Mouse (Mus musculus) embryonic fibroblast, embryonic 13.5 days (primary cell): ENCODE results near the gene Cux1. TPM values are rescaled to one million over a fixed set of nuclear protein-coding genes. Genes with fewer than 3 reads are reported as not detected.

Source experiments
- H3K27ac ChIP-seq: 2 replicates; pipeline ENCODE4 v1.5.1; 2012; ENCODE audit warnings: low read length, control low read depth, inconsistent platforms; ENCODE audit not compliant: insufficient read depth
- H3K4me1 ChIP-seq: 2 replicates; pipeline ENCODE4 v1.6.1; 2011; ENCODE audit warnings: low read length; ENCODE audit not compliant: control insufficient read depth, insufficient read depth
- H3K4me3 ChIP-seq: 2 replicates; pipeline ENCODE4 v1.5.1; 2011; ENCODE audit warnings: mild to moderate bottlenecking, control low read depth, low read length; ENCODE audit not compliant: insufficient read depth
- CTCF ChIP-seq: IDR thresholded peaks from 2 replicates; pipeline ENCODE4 v1.5.1; 2011; ENCODE audit warnings: mild to moderate bottlenecking, control low read depth, low read length, moderate library complexity, borderline replicate concordance; ENCODE audit not compliant: insufficient read depth
- POLR2A ChIP-seq: IDR thresholded peaks from 2 replicates; pipeline ENCODE4 v1.6.1; 2011; ENCODE audit warnings: low read depth, mild to moderate bottlenecking, control low read depth, low read length, moderate library complexity
- polyA plus RNA-seq: library from polyadenylated mRNA; stranded (reverse); fragments of >200 nt; gene quantifications from 2 replicates; pipeline ENCODE4 v1.2.4, GENCODE M21; 2011; ENCODE audit warnings: low read depth; ENCODE audit not compliant: missing spikeins, insufficient read length

Gene Cux1
- polyA plus RNA-seq, 1 experiment = 48.4 TPM

GRCm38 (mm10) chr5:136556328-136557262 lies 10.7 kb downstream of the Cux1 start:
- Histone ChIP-seq H3K4me3 (no peak overlapping the region), H3K27ac (no peak overlapping the region), H3K4me1 (peaks cover 35% of the 10 kb centered on the region)
- no peak for TF ChIP-seq POLR2A
- TF ChIP-seq CTCF = no peak

GRCm38 (mm10) chr5:136555703-136556102 lies 11.6 kb downstream of the Cux1 start:
- peaks cover 39% of the 10 kb centered on the region for H3K4me1 ChIP-seq
- H3K4me3 ChIP-seq = no peak overlapping the region
- H3K27ac ChIP-seq = no peak overlapping the region
- no peak for TF ChIP-seq CTCF
- TF ChIP-seq POLR2A = no peak

- no peak overlapping the region for H3K27ac ChIP-seq
- no peak overlapping the region for H3K4me3 ChIP-seq
- peaks cover 35% of the 10 kb centered on the region for H3K4me1 ChIP-seq
- no peak for TF ChIP-seq CTCF
- no peak for TF ChIP-seq POLR2A
Measured at GRCm38 (mm10) chr5:136552832-136553231, 14.5 kb downstream of the Cux1 start.

GRCm38 (mm10) chr5:136552093-136552492 lies 15.2 kb downstream of the Cux1 start:
- Histone ChIP-seq H3K4me3 (no peak overlapping the region), H3K27ac (no peak overlapping the region), H3K4me1 (peaks cover 35% of the 10 kb centered on the region)
- TF ChIP-seq POLR2A = no peak
- TF ChIP-seq CTCF = no peak

GRCm38 (mm10) chr5:136551571-136551970 lies 15.7 kb downstream of the Cux1 start:
- TF ChIP-seq POLR2A (no peak), CTCF (no peak)
- H3K4me3 ChIP-seq = no peak overlapping the region
- peaks cover 34% of the 10 kb centered on the region for H3K4me1 ChIP-seq
- H3K27ac ChIP-seq = no peak overlapping the region

GRCm38 (mm10) chr5:136550726-136551125 lies 16.6 kb downstream of the Cux1 start:
- Histone ChIP-seq H3K4me1 (peaks cover 29% of the 10 kb centered on the region), H3K27ac (no peak overlapping the region), H3K4me3 (no peak overlapping the region)
- TF ChIP-seq CTCF = no peak
- no peak for TF ChIP-seq POLR2A

- peaks cover 18% of the 10 kb centered on the region for H3K4me1 ChIP-seq
- TF ChIP-seq CTCF = no peak
- no peak for TF ChIP-seq POLR2A
Measured at GRCm38 (mm10) chr5:136548776-136549175, 18.5 kb downstream of the Cux1 start.

GRCm38 (mm10) chr5:136545061-136545460 lies 22.2 kb downstream of the Cux1 start:
- Histone ChIP-seq H3K4me3 (no peak overlapping the region), H3K27ac (no peak overlapping the region), H3K4me1 (peaks cover 9% of the 10 kb centered on the region)
- TF ChIP-seq POLR2A = no peak
- TF ChIP-seq CTCF = no peak

More at GRCm38 (mm10) chr5:136548776-136549175, 18.5 kb downstream of the Cux1 start:
- Histone ChIP-seq H3K4me3 (no peak overlapping the region), H3K27ac (no peak overlapping the region)

- Histone ChIP-seq H3K4me3 (no peak overlapping the region), H3K4me1 (peaks cover 11% of the 10 kb centered on the region), H3K27ac (no peak overlapping the region; the same call in 1 of the 2 replicates)
- no peak for TF ChIP-seq CTCF
- TF ChIP-seq POLR2A = no peak
Measured at GRCm38 (mm10) chr5:136543171-136543570, 24.1 kb downstream of the Cux1 start.

GRCm38 (mm10) chr5:136540952-136541351 lies 26.3 kb downstream of the Cux1 start:
- TF ChIP-seq POLR2A (no peak), CTCF (no peak)
- Histone ChIP-seq H3K4me1 (peaks cover 10% of the 10 kb centered on the region), H3K27ac (no peak overlapping the region), H3K4me3 (no peak overlapping the region)

- no peak overlapping the region for H3K4me3 ChIP-seq
- peaks cover 7% of the 10 kb centered on the region for H3K4me1 ChIP-seq
- no peak overlapping the region for H3K27ac ChIP-seq
- TF ChIP-seq CTCF (no peak), POLR2A (no peak)
Measured at GRCm38 (mm10) chr5:136540055-136540838, 27.0 kb downstream of the Cux1 start.
